Mouse (Mus musculus) embryonic facial prominence, embryonic 10.5 days (tissue): Measurements from ENCODE around the gene Qtrt1. TPM values are rescaled to one million over a fixed set of nuclear protein-coding genes. Genes with fewer than 3 reads are reported as not detected.

Source experiments
- DNase-seq: peaks from one replicate; pipeline ENCODE4 v3.0.0-alpha.2; 2017; ENCODE audit warnings: low spot score
- H3K27ac ChIP-seq: fragments of 300-500 bp; sonication (generic); replicated peaks from 2 replicates; pipeline ENCODE4 v1.5.1; 2016; ENCODE audit warnings: mild to moderate bottlenecking
- H3K27me3 ChIP-seq: fragments of 300-500 bp; sonication (generic); replicated peaks from 2 replicates; pipeline ENCODE4 v1.6.1; 2016; ENCODE audit warnings: low read depth, mild to moderate bottlenecking; ENCODE audit not compliant: poor library complexity, severe bottlenecking
- H3K36me3 ChIP-seq: fragments of 300-500 bp; sonication (generic); replicated peaks from 2 replicates; pipeline ENCODE4 v1.6.1; 2016; ENCODE audit warnings: mild to moderate bottlenecking, moderate library complexity
- H3K4me1 ChIP-seq: fragments of 300-500 bp; sonication (generic); 2 replicates; pipeline ENCODE4 v1.6.1; 2016
- H3K4me3 ChIP-seq: fragments of 300-500 bp; sonication (generic); 2 replicates; pipeline ENCODE4 v1.5.1; 2016; ENCODE audit warnings: mild to moderate bottlenecking, moderate library complexity
- H3K9me3 ChIP-seq: fragments of 300-500 bp; sonication (generic); 2 replicates; pipeline ENCODE4 v1.6.1; 2016; ENCODE audit warnings: mild to moderate bottlenecking
- WGBS: fragments of 180-500 bp; shearing (Covaris S2); methylation state at CpG from one replicate; pipeline ENCODE4 v1.1.7; 2016; 5-methylcytosine and 5-hydroxymethylcytosine counted together
- polyA plus RNA-seq: library from polyadenylated mRNA; unstranded; fragments of >200 nt; fragmentation: Nextera tagmentation; extraction: Ambion mirVana; gene quantifications from 2 replicates; pipeline ENCODE4 v1.2.1, GENCODE M21; 2016

Qtrt1 gene
- polyA plus RNA-seq, 1 experiment from 2014 or later: 64.0 TPM

DNA sequence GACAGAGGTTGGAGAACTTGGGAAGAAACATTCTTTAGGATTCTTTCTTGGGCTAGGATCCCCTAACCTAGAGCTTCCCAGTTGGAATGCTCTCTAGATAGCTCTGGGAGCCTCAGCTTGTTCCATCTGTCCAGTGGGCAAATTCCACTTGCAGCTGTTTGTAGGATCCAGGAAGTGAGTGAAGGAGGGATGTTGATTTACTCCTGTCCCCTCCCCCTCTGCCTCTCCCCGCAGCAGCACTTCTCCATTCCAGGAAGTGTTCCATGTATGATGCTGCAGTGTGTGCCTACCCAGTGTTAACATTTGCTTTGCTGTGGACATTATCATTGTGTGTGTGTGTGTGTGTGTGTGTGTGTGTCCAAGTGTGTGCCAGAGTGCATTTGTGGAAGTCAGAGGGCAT is 14.4 kb downstream of the Qtrt1 start:
- Histone ChIP-seq H3K4me3 (peak overlapping the region; percentile 95), H3K36me3 (peaks cover 15% of the 10 kb centered on the region), H3K27me3 (no peaks in the 10 kb centered on the region), H3K9me3 (no peaks in the 10 kb centered on the region), H3K4me1 (peaks cover 28% of the 10 kb centered on the region), H3K27ac (peak overlapping the region; percentile 87)
- 26% methylated on average over 1 of the region's 1 CpGs for WGBS
- no peak for DNase-seq

DNA sequence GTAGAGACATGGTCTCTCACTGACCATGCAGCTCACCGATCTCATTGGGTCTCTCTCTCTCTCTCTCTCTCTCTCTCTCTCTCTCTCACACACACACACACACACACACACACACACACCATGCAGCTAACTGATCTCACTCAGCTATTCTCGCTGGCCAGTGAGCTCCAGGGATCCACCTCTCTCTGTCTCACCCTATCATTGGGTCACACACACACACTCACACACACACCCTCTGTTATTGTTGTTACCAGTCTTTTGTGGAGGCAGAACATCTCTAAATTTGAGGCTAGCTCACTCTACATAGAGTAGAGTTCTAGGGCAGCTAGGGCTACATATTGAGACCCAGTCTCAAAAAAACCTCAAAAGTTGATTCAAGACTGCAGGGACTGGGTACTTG is 14.9 kb downstream of the Qtrt1 start:
- Histone ChIP-seq H3K36me3 (peaks cover 10% of the 10 kb centered on the region), H3K4me3 (peak overlapping the region; percentile 95), H3K9me3 (no peaks in the 10 kb centered on the region), H3K4me1 (peaks cover 31% of the 10 kb centered on the region), H3K27me3 (no peaks in the 10 kb centered on the region), H3K27ac (no peak overlapping the region)
- 73% methylated on average over 2 of the region's 2 CpGs for WGBS
- no peak for DNase-seq

DNA sequence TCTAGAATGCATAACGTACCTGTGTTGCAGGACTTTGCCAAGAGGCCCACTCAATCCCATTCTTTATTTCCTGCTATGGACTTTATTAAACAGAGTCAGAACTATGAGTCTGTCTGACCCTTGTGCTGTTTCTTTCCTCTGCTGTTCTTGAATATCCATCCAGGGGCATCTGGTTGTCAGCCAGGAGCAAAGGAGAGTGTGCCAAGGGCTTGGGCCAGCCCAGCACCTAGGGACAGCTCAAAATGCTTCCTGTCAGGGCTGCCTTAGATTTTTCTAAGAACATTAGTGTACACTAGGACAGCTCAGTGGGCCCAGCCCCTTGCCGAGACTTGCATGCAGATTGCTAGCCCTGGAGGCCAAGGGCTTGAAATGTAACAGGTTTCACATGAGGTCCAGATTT is 16.1 kb downstream of the Qtrt1 start:
- H3K4me3 ChIP-seq: no peak overlapping the region
- 84% methylated on average over 2 of the region's 2 CpGs for WGBS
- H3K27ac ChIP-seq: no peak overlapping the region
- no peaks in the 10 kb centered on the region for H3K9me3 ChIP-seq
- H3K4me1 ChIP-seq: peaks cover 31% of the 10 kb centered on the region
- DNase-seq: no peak
- H3K27me3 ChIP-seq: no peaks in the 10 kb centered on the region
- no peaks in the 10 kb centered on the region for H3K36me3 ChIP-seq

DNA sequence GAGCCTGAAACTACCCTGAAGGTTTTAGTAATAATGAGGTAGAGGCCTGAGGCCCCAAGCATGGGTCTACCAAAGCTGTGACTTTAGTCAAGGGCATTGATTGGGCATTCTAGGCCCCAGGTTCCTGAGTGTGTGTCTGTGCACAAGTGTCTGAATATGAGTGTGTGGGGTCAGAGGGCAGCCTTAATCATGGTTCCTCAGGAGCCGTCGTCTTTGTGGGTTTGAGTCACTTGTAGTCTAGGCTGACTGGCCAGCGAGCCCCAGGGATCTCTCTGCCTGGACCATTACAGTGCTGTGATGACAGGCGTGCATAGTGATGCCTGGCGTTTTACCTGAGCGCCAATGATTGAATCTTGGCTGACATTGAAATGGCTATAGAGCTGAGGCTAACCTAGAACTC is 16.5 kb downstream of the Qtrt1 start:
- Histone ChIP-seq H3K27ac (no peak overlapping the region), H3K36me3 (no peaks in the 10 kb centered on the region), H3K27me3 (no peaks in the 10 kb centered on the region), H3K4me3 (no peak overlapping the region), H3K9me3 (no peaks in the 10 kb centered on the region), H3K4me1 (peaks cover 31% of the 10 kb centered on the region)
- 84% methylated on average over 6 of the region's 6 CpGs for WGBS
- no peak for DNase-seq

DNA sequence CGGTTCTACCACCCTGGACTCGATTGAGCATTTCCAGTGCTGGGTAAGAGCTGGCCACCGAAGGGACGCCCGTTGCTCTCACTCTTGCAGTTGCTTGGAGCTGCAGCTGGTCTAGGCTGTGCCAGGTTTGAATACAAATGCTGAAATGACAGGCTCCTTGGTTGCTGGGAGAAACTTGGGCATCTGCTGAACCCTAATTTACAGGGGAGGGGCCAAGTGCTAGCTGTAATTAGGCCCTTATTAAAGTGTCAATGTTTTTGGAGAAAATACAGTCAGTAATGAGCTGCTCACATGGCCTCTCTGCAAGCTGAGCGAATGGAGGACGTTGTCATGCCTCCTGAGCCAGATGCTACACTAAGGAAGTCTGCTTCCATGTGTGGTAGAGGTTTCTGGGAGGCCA is 19.1 kb downstream of the Qtrt1 start:
- H3K4me1 ChIP-seq: peaks cover 22% of the 10 kb centered on the region
- no peak for DNase-seq
- no peaks in the 10 kb centered on the region for H3K9me3 ChIP-seq
- H3K27me3 ChIP-seq: no peaks in the 10 kb centered on the region
- whole genome bisulfite sequencing: 81% methylated on average over 7 of the region's 7 CpGs
- no peak overlapping the region for H3K27ac ChIP-seq
- H3K36me3 ChIP-seq: peaks cover 6% of the 10 kb centered on the region; the same call in 1 of the 2 replicates
- H3K4me3 ChIP-seq: no peak overlapping the region

DNA sequence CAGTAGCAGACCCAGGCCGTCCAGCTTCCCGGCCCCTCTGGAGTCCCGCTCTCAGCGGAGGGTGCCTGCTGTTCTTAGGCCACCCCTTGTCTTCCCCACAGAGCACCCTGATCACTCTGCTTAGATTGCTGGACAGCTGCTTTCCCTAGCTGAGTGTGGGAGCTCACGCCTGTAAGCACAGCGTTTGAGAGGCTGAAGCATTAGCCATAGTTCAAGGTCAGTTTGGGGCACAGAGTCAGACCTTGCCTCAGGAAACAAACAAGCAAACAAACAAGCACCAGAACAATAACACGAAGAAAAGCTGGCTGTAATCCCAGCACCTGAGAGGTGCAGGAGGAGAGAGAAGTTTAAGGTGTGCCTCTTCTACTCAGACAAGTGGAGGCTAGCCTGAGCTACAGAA is 20.4 kb downstream of the Qtrt1 start:
- peaks cover 6% of the 10 kb centered on the region; the same call in 1 of the 2 replicates for H3K36me3 ChIP-seq
- no peak overlapping the region for H3K4me3 ChIP-seq
- no peak overlapping the region for H3K27ac ChIP-seq
- 86% methylated on average over 7 of the region's 7 CpGs for WGBS
- no peak for DNase-seq
- H3K9me3 ChIP-seq: no peaks in the 10 kb centered on the region
- H3K27me3 ChIP-seq: no peaks in the 10 kb centered on the region
- peaks cover 12% of the 10 kb centered on the region; the same call in 1 of the 2 replicates for H3K4me1 ChIP-seq

DNA sequence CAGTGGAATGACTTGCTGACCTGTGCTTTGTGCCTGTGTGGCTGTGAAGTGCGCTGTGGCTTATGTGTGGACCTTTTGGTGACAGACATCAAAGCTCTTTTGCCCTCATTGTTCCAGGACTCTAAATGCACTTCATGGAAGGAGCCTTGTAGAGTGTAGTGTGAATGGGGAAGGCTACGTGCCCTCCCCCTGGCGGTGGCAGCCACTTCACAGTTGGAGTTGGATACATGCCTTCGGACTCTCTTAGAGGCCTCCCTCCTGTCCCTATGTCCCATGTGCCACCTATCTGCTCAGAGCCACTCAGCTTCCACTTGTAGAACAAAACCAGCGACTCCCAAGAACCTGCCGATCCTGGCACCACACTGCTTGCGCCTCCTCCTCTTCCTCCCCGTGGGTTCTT is 22.1 kb downstream of the Qtrt1 start:
- peaks cover 6% of the 10 kb centered on the region; the same call in 1 of the 2 replicates for H3K36me3 ChIP-seq
- H3K27ac ChIP-seq: no peak overlapping the region
- DNase-seq: no peak
- no peaks in the 10 kb centered on the region for H3K27me3 ChIP-seq
- H3K4me1 ChIP-seq: peaks cover 8% of the 10 kb centered on the region; the same call in 1 of the 2 replicates
- no peaks in the 10 kb centered on the region for H3K9me3 ChIP-seq
- H3K4me3 ChIP-seq: no peak overlapping the region
- WGBS: 93% methylated on average over 8 of the region's 8 CpGs

DNA sequence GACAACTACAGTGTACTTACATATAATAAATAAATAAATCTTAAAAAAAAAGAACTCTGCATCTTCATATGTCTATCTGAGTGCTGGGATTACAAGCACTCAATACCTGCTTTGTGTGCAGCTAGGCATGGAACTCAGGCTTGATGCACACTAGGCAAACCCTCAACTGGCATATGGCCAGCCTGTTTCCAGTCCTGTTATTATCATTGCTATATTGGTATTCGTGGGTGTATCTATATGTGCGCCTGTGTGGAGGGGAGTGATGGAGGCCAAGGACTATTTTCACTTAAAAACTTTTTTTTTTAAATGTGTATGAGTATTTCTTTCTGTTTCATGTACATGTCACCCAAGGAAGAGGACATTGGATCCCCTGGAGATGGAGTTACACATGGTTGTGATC is 22.8 kb downstream of the Qtrt1 start:
- DNase-seq: no peak
- 94% methylated on average over 2 of the region's 2 CpGs for WGBS

DNA sequence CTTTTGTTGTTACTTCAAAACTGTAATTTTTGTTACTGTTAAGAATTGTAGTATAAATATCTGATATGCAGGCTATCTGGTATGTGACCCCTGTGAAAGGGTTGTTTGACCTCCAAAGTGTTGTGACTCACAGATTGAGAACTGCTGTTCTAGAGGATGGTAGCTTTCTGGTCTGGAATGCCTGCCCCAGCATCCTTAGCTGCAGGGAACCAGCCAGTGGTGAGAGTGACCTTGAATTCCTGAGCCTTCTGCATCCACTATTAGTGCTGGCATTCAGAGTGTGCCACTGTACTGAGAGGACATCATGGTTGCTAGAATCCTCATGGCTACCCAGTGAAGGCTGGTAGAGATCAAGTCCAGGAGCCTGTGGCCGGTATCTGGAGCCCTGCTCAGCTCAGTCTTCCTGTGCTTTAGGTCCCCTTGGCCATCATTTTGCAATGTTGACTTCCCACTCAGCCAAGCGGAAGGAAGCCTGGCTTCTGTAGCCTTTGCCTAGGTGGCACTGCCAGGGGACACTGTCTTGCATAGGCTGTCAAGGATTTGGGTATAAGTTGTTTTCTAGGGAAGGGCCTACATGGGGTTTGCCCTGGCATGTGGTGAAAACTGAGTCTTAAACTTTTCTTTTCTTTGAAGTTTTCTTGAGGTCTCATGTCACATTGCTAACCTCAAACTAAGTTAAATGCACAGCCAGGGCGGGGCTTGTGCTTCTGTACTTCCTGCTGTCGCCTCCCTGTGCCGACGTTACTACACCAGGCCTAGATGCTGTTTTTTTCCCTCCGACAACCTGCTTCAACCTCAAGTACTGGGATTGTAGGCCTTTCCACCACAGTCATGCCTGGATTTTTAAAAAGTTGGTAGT is 24.4 kb downstream of the Qtrt1 start:
- no peak overlapping the region for H3K4me3 ChIP-seq
- no peak overlapping the region for H3K27ac ChIP-seq
- peaks cover 3% of the 10 kb centered on the region; the same call in 1 of the 2 replicates for H3K4me1 ChIP-seq
- no peaks in the 10 kb centered on the region for H3K9me3 ChIP-seq
- no peak for DNase-seq
- WGBS: 88% methylated on average over 7 of the region's 7 CpGs
- H3K36me3 ChIP-seq: peaks cover 6% of the 10 kb centered on the region; the same call in 1 of the 2 replicates
- no peaks in the 10 kb centered on the region for H3K27me3 ChIP-seq

More for the DNA sequence above, 22.8 kb downstream of the Qtrt1 start:
- Histone ChIP-seq H3K27me3 (no peaks in the 10 kb centered on the region), H3K27ac (no peak overlapping the region), H3K4me3 (no peak overlapping the region), H3K36me3 (peaks cover 6% of the 10 kb centered on the region; the same call in 1 of the 2 replicates), H3K4me1 (peaks cover 8% of the 10 kb centered on the region; the same call in 1 of the 2 replicates), H3K9me3 (no peaks in the 10 kb centered on the region)

DNA sequence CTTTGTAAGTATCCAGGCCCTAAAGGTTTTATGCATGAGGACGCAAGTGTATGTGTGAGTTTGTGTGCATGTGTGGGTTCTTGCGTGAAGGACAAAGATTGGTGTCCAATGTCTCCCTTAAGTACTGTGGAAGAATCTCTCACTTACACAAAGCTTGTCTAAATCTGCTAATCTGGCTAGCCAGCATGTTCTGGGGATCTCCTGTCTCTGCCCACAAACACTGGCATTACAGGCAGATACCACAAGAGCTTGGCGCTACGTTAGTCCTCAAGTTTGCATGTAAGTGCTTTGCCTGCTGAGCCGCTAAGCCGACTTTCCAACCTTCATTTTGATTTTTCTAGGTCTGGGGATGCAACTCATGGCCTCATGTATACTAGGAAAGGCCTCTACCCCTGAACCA is 25.9 kb downstream of the Qtrt1 start:
- H3K27ac ChIP-seq: no peak overlapping the region
- no peaks in the 10 kb centered on the region for H3K9me3 ChIP-seq
- peaks cover 6% of the 10 kb centered on the region; the same call in 1 of the 2 replicates for H3K36me3 ChIP-seq
- H3K27me3 ChIP-seq: no peaks in the 10 kb centered on the region
- no peak overlapping the region for H3K4me3 ChIP-seq
- no peaks in the 10 kb centered on the region for H3K4me1 ChIP-seq
- no peak for DNase-seq
- WGBS: 89% methylated on average over 6 of the region's 6 CpGs

DNA sequence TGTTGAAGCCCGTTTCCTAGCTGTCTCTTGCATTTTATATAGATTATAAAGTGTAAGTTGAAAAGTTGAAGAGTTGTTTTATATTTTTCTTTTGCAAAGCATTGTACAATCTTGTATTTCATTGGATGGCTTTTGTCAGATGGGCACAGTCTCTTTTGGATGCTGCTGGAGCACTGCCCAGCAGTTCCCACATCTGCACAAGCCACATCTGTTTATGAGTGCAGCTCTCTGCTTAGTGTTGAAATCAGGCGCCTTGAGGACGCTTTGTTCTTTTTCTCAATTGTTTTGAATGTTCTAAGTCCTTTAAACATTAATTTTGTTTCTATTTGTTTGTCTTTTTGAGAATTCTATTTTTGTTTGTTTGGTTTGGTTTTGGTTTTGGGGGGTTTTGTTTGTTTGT is 26.6 kb downstream of the Qtrt1 start:
- 76% methylated on average over 3 of the region's 3 CpGs for WGBS
- Histone ChIP-seq H3K4me3 (no peak overlapping the region), H3K27me3 (no peaks in the 10 kb centered on the region), H3K36me3 (peaks cover 6% of the 10 kb centered on the region; the same call in 1 of the 2 replicates), H3K27ac (no peak overlapping the region), H3K4me1 (no peaks in the 10 kb centered on the region), H3K9me3 (no peaks in the 10 kb centered on the region)
- DNase-seq: no peak

DNA sequence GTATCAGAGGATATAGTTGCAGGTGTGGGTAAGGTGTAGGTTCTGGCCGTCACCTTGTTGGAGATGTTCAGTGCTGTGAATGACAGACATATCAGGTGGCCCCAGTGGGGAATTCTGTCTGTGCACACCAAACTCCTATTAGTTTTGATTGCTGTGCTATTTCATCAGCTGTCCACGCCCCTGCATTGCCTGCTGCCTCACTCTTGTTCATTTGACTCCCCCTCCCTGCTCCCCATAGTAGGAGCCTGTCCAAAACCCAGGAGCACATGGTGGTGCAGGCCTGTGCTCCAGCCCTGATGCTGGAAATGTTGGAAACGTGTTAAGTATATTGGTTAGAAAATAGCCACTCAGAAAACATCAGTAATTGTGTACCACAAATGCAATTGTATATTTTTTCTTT is 27.8 kb downstream of the Qtrt1 start:
- 85% methylated on average over 3 of the region's 3 CpGs for WGBS
- Histone ChIP-seq H3K36me3 (peaks cover under 1% of the 10 kb centered on the region; the same call in 1 of the 2 replicates), H3K27ac (no peak overlapping the region), H3K4me1 (no peaks in the 10 kb centered on the region), H3K9me3 (no peaks in the 10 kb centered on the region), H3K27me3 (no peaks in the 10 kb centered on the region), H3K4me3 (no peak overlapping the region)
- DNase-seq: no peak

DNA sequence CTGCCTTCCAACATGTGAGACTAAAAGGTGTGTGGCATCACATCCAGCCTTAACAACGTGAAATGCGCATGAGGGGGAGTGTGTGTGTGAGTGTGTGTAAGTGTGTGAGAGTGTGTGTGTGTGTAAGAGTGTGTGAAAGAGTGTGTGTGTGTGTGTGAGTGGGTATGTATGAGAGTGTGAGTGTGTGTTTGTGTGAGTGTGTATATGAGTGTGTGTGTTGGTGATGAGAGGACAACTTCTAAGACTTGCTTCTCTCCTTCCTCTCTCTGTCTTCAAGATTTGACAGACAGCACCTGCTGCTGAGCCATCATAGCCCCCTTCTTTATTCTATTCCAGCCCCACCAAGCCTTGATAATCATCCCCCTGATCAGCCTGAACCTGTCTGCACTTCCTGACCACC is 28.3 kb downstream of the Qtrt1 start:
- H3K27ac ChIP-seq: no peak overlapping the region
- no peaks in the 10 kb centered on the region for H3K4me1 ChIP-seq
- no peaks in the 10 kb centered on the region for H3K9me3 ChIP-seq
- no peak for DNase-seq
- 91% methylated on average over 2 of the region's 2 CpGs for WGBS
- no peaks in the 10 kb centered on the region for H3K27me3 ChIP-seq
- peaks cover 5% of the 10 kb centered on the region for H3K36me3 ChIP-seq
- no peak overlapping the region for H3K4me3 ChIP-seq
